Mouse (Mus musculus) limb, embryonic 12.5 days (tissue): ENCODE data around the gene Srsf2. TPM values are rescaled to one million over a fixed set of nuclear protein-coding genes. Genes with fewer than 3 reads are reported as not detected.

ENCODE experiments used
- ATAC-seq: fragments of 200-750 bp; cut with Nextera tagmentation; 2 replicates; pipeline ENCODE4 v1.8.0; 2017; ENCODE audit warnings: low read depth, moderate TSS enrichment; ENCODE audit not compliant: insufficient number of reproducible peaks, insufficient read depth, low FRiP score, low TSS enrichment
- H3K27ac ChIP-seq: fragments of 300-500 bp; sonication (generic); 2 replicates; pipeline ENCODE4 v1.5.1; 2016; ENCODE audit warnings: mild to moderate bottlenecking, moderate library complexity
- H3K27me3 ChIP-seq: fragments of 300-500 bp; sonication (generic); 2 replicates; pipeline ENCODE4 v1.6.1; 2016; ENCODE audit warnings: mild to moderate bottlenecking, moderate library complexity
- H3K36me3 ChIP-seq: fragments of 300-500 bp; sonication (generic); 2 replicates; pipeline ENCODE4 v1.6.1; 2016; ENCODE audit warnings: mild to moderate bottlenecking, moderate library complexity
- H3K4me1 ChIP-seq: fragments of 300-500 bp; sonication (generic); replicated peaks from 2 replicates; pipeline ENCODE4 v1.6.1; 2016
- H3K4me2 ChIP-seq: fragments of 300-500 bp; sonication (generic); 2 replicates; pipeline ENCODE4 v1.6.1; 2016; ENCODE audit warnings: mild to moderate bottlenecking, moderate library complexity
- H3K4me3 ChIP-seq: fragments of 300-500 bp; sonication (generic); replicated peaks from 2 replicates; pipeline ENCODE4 v1.5.1; 2016; ENCODE audit warnings: mild to moderate bottlenecking
- H3K9ac ChIP-seq: fragments of 300-500 bp; sonication (generic); replicated peaks from 2 replicates; pipeline ENCODE4 v1.6.1; 2016; ENCODE audit warnings: mild to moderate bottlenecking, moderate library complexity
- H3K9me3 ChIP-seq: fragments of 300-500 bp; sonication (generic); 2 replicates; pipeline ENCODE4 v1.6.1; 2016; ENCODE audit warnings: mild to moderate bottlenecking, moderate library complexity
- WGBS: fragments of 180-500 bp; shearing (Covaris S2); methylation state at CpG from one replicate; pipeline ENCODE4 v1.1.7; 2016; 5-methylcytosine and 5-hydroxymethylcytosine counted together
- polyA plus RNA-seq: library from polyadenylated mRNA; unstranded; fragments of >200 nt; fragmentation: Nextera tagmentation; extraction: Ambion mirVana; gene quantifications from 2 replicates; pipeline ENCODE4 v1.2.1, GENCODE M21; 2016

Srsf2 gene
- polyA plus RNA-seq, 1 experiment from 2014 or later, result 1,014 TPM

DNA sequence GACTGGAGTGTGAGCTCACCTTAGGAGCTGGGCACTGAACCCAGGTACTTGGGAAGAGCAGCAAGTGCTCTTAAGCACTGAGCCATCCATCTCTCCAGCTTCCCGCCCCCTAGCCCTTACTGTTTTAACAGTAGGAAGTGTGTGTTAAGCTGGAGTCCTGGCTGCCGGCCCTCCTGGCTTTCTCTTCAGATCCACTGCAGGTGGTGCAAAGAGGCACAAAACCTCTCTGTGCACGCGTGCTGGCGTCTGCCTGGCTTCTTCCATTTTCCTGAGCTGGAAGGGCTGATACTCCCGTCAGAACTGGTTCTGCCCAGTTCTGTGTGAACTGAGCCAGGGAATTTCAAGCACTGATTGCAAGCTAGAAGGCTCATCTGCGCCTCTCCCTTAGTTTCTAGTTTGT lies 27.9 kb upstream of the Srsf2 start:
- Histone ChIP-seq H3K27ac (no peak overlapping the region), H3K27me3 (peaks cover 3% of the 10 kb centered on the region; the same call in 1 of the 2 replicates), H3K4me1 (no peaks in the 10 kb centered on the region; the same call in 1 of the 2 replicates), H3K9ac (no peak overlapping the region), H3K9me3 (0 out of 2 replicates have a peak, but pooled peaks cover 2% of the 10 kb centered on the region), H3K4me2 (no peak overlapping the region), H3K36me3 (peaks cover 1% of the 10 kb centered on the region; the same call in 1 of the 2 replicates), H3K4me3 (no peak overlapping the region)
- WGBS, result 70% methylated on average over 7 of the region's 7 CpGs
- ATAC-seq, result no peak

DNA sequence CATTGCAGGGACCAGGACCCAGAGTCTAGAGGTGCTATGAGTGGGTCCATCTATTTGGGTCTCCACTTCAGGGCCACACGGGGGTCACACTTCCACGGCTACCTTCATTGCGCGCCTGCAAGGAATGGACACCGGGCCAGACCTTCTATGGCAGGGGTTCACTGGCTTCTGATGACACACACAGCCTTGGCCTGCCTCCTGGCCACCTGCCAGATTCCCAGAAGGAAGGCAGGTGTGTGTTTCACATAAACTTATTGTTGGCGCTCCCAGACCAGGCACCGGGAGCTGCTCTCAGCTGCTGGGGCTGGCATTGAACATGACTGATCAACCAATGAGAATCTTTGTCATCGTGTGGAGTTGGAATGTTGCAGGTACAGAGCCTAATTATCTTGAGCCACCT lies 25.6 kb upstream of the Srsf2 start:
- ATAC-seq, result no peak
- Histone ChIP-seq H3K27me3 (no peaks in the 10 kb centered on the region), H3K4me3 (no peak overlapping the region), H3K9ac (no peak overlapping the region), H3K4me2 (no peak overlapping the region), H3K4me1 (no peaks in the 10 kb centered on the region), H3K27ac (no peak overlapping the region), H3K36me3 (peaks cover 22% of the 10 kb centered on the region), H3K9me3 (0 out of 2 replicates have a peak, but pooled peaks cover 3% of the 10 kb centered on the region)
- 81% methylated on average over 8 of the region's 8 CpGs for WGBS

- WGBS, result 71% methylated on average over 20 of the region's 20 CpGs
- Histone ChIP-seq H3K4me2 (no peak overlapping the region), H3K36me3 (peaks cover 54% of the 10 kb centered on the region), H3K27me3 (no peaks in the 10 kb centered on the region), H3K9ac (no peak overlapping the region), H3K4me3 (no peak overlapping the region), H3K4me1 (no peaks in the 10 kb centered on the region), H3K9me3 (0 out of 2 replicates have a peak, but pooled peaks cover 3% of the 10 kb centered on the region), H3K27ac (peak overlapping the region; percentile 53; the same call in 1 of the 2 replicates)
- ATAC-seq, result no peak
Measured at GRCm38 (mm10) chr11:116873987-116874386, 21.1 kb upstream of the Srsf2 start.

DNA sequence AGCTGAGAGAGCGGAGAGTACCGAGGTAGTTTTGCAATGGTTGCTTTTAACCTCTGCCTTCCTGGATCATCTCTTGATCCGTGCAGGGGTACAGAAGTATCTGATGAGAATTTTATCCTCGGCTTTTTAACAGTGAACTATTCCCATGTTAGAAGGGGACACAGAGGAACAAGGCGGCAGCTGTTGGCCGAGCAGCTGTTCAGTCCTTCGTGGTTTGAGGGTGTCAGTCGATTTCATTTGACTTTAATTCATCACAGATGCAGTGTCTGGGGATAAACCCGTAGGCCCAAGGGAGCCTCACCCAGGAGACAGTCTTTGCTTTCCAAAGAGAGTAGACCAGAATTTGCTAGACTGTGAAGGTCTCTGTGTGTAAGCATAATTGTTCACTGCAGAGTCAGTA lies 18.6 kb upstream of the Srsf2 start:
- no peak overlapping the region for H3K4me3 ChIP-seq
- H3K36me3 ChIP-seq, result peaks cover 74% of the 10 kb centered on the region
- no peak overlapping the region for H3K4me2 ChIP-seq
- H3K9me3 ChIP-seq, result 0 out of 2 replicates have a peak, but pooled peaks cover 3% of the 10 kb centered on the region
- WGBS, result 70% methylated on average over 9 of the region's 9 CpGs
- no peaks in the 10 kb centered on the region for H3K27me3 ChIP-seq
- no peak overlapping the region for H3K9ac ChIP-seq
- H3K27ac ChIP-seq, result no peak overlapping the region
- no peak for ATAC-seq
- no peaks in the 10 kb centered on the region for H3K4me1 ChIP-seq

GRCm38 (mm10) chr11:116869641-116870040 lies 16.7 kb upstream of the Srsf2 start:
- Histone ChIP-seq H3K4me1 (no peaks in the 10 kb centered on the region), H3K36me3 (peaks cover 83% of the 10 kb centered on the region), H3K4me3 (no peak overlapping the region), H3K4me2 (no peak overlapping the region), H3K9me3 (no peaks in the 10 kb centered on the region), H3K27me3 (no peaks in the 10 kb centered on the region), H3K27ac (no peak overlapping the region), H3K9ac (no peak overlapping the region)
- no peak for ATAC-seq
- WGBS, result 86% methylated on average over 4 of the region's 4 CpGs

DNA sequence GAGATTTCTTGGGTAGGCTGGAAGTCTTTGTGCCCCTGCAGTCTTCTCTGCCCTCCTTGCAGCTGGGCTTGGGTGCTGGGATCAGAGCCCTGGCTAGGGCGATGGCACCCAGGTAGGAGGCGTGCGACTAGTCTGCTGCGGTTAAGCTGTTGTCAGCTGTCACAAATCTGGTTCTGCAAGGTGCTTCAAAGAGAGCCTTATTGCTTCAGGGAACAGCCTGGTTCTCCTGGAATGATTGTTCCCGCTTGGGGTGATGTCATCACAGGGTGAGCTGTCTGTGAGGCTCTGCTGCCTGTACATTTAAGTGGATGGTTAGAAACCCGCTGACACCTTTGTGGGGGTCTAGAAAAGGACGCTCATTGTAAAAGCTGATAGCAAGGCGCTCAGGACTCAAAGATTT lies 16.3 kb upstream of the Srsf2 start:
- no peak for ATAC-seq
- 81% methylated on average over 8 of the region's 8 CpGs for WGBS
- no peaks in the 10 kb centered on the region for H3K4me1 ChIP-seq
- no peak overlapping the region for H3K4me3 ChIP-seq
- H3K36me3 ChIP-seq, result peaks cover 83% of the 10 kb centered on the region
- no peak overlapping the region for H3K9ac ChIP-seq
- no peak overlapping the region for H3K4me2 ChIP-seq
- no peak overlapping the region for H3K27ac ChIP-seq
- no peaks in the 10 kb centered on the region for H3K27me3 ChIP-seq
- no peaks in the 10 kb centered on the region for H3K9me3 ChIP-seq

DNA sequence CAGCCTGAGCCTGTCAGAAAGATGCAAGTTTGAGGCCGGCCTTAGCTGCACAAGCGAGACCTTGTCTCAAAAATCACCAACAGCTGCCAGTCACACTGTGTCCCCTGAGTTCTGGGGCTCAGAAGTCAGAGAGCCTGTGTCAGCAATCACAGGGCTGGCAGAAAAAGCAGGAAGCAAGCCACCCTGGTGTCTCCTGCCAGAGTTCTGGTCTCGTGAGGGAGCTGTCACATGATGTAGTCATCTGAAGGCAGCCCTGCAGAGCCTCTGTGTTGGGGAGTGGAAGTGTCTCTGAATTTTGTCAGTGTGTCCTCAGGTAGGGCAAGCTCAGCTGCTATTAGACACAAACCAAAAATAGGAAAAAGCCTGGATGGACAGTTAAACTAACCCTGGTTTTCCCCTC lies 15.2 kb upstream of the Srsf2 start:
- no peaks in the 10 kb centered on the region for H3K4me1 ChIP-seq
- peaks cover 82% of the 10 kb centered on the region for H3K36me3 ChIP-seq
- H3K27me3 ChIP-seq, result no peaks in the 10 kb centered on the region
- H3K27ac ChIP-seq, result no peak overlapping the region
- no peak for ATAC-seq
- no peaks in the 10 kb centered on the region for H3K9me3 ChIP-seq
- no peak overlapping the region for H3K4me3 ChIP-seq
- H3K9ac ChIP-seq, result no peak overlapping the region
- WGBS, result 64% methylated on average over 3 of the region's 3 CpGs
- no peak overlapping the region for H3K4me2 ChIP-seq

DNA sequence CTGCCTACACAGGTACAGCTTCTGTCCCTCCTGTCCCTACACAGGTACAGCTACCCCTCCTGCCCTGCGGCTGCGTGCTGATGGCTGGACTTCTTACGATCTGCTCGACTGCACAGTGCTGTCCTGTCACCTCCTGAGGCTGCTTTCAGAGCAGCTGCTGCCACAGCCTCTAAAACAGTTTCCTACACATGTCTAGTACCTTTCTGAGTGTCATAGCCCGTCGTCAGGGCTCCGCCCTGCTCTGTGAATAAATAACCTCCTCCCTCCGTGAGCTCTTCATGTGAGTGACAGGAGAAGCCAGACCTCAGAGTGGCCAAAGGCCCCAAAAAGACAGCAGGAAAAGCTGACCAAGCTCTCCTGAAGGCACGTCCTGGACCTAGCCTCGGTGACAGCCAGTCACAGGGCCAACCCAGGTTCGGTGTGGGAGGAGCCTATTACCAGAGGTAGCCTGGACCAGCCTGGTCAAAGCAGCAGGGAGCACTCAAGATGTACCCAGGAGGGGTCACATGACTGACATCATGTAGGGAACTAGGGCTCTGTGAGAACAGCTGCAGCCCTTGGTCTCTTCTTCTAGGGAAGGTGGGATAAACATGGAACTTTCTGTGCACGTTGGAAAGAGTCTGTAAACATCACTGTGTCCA lies 13.2 kb upstream of the Srsf2 start:
- Histone ChIP-seq H3K27me3 (no peaks in the 10 kb centered on the region), H3K4me3 (no peak overlapping the region), H3K9me3 (no peaks in the 10 kb centered on the region), H3K27ac (no peak overlapping the region), H3K4me2 (no peak overlapping the region), H3K4me1 (no peaks in the 10 kb centered on the region), H3K9ac (no peak overlapping the region), H3K36me3 (peaks cover 87% of the 10 kb centered on the region)
- ATAC-seq, result no peak
- 81% methylated on average over 12 of the region's 12 CpGs for WGBS

DNA sequence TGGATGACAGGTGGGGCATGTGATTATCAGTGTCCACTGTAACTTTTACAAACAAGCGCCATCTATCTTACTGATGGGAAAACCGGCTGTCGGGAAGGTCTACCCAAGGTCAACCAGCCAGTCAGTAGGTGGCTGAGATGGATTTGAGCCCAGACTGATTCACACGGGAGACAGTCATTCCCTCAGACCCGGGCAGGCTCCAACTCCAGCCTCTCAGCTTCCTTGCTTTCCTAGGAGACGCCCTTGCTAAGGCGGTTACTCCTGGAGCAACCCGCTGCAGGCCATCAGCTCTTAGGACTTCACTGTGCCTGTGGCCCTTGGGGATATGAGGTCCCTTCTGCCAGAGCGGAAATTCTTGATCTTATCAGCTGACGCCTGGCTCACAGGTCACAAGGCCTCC lies 11.6 kb upstream of the Srsf2 start:
- Histone ChIP-seq H3K9me3 (no peaks in the 10 kb centered on the region), H3K4me2 (no peak overlapping the region), H3K36me3 (peaks cover 93% of the 10 kb centered on the region), H3K27ac (no peak overlapping the region), H3K9ac (no peak overlapping the region), H3K4me1 (no peaks in the 10 kb centered on the region), H3K4me3 (no peak overlapping the region), H3K27me3 (no peaks in the 10 kb centered on the region)
- WGBS, result 83% methylated on average over 10 of the region's 10 CpGs
- no peak for ATAC-seq

DNA sequence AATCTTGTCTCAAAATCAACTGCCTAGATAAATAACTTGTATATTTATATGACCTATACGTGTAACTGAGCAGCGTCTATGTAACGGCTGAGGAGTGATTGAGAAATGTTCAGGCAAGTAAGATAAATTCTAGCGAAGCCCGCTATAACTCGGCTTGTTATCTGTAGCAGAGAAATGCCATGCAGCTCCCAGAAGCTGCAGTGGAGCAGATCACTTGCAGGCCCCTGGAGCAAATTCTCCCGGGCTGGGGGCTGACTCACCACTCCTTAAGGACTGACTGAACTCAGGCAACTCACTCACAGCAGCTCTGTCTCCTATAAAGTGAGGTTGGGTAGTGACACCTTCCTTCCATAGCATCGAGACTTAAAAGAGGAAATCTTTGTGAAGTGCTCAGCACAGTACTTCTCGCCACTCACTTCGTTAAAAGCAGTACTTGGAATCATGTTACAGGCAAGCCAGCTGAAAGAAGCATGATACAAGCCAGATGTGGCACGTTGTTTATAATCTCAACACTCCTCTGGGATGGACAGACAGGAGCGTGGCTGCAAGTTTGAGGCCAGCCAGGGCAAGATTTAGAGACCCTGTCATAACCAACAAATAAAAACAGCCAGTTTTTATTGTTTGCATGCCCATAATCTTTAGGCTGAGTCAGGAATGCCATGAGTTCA lies 4.4 kb upstream of the Srsf2 start:
- Histone ChIP-seq H3K9me3 (no peaks in the 10 kb centered on the region), H3K4me2 (peak overlapping the region; percentile 13; the same call in 1 of the 2 replicates), H3K4me3 (no peak overlapping the region), H3K27ac (peak overlapping the region; percentile 59), H3K27me3 (no peaks in the 10 kb centered on the region), H3K4me1 (peaks cover 20% of the 10 kb centered on the region), H3K9ac (no peak overlapping the region), H3K36me3 (peaks cover 46% of the 10 kb centered on the region)
- no peak for ATAC-seq
- 38% methylated on average over 12 of the region's 12 CpGs for WGBS

- Histone ChIP-seq H3K27me3 (no peaks in the 10 kb centered on the region), H3K36me3 (peaks cover 40% of the 10 kb centered on the region), H3K9ac (peak overlapping the region; percentile 66), H3K9me3 (no peaks in the 10 kb centered on the region), H3K4me1 (peaks cover 30% of the 10 kb centered on the region), H3K4me2 (peak overlapping the region; percentile 93), H3K27ac (no peak overlapping the region), H3K4me3 (peak overlapping the region; percentile 97)
- ATAC-seq, result no peak
- WGBS, result 36% methylated on average over 10 of the region's 10 CpGs
Measured at GRCm38 (mm10) chr11:116854279-116854678, 1.4 kb upstream of the Srsf2 start.
